Mouse (Mus musculus) right cerebral cortex, adult 18-20 months (tissue): ENCODE results near the gene Olfr459.
A peak's percentile ranks its signal among the peaks of the same experiment; 100 is the strongest.

ENCODE experiments used
- DNase-seq: peaks from one replicate; pipeline ENCODE4 v3.0.0; 2022; ENCODE audit warnings: mixed read lengths

Olfr459 gene

GRCm38 (mm10) chr6:41775077-41775476, at the start of gene Olfr459:
Gene Olfr459 (minus strand): TSS chr6:41775177.
- DNase-seq = no peak

GRCm38 (mm10) chr6:41824086-41824485, 49.1 kb upstream of the Olfr459 start:
- DNase-seq = no peak

- DNase-seq = peak; percentile 23
Observed at GRCm38 (mm10) chr6:41786700-41787099, 11.7 kb upstream of the Olfr459 start.

- DNase-seq = peak; percentile 83
Observed at GRCm38 (mm10) chr6:41775721-41776120, 744 bp upstream of the Olfr459 start.

GRCm38 (mm10) chr6:41769872-41770271, 5.1 kb downstream of the Olfr459 start:
- no peak for DNase-seq

GRCm38 (mm10) chr6:41764306-41764705, 10.7 kb downstream of the Olfr459 start:
- no peak for DNase-seq

GRCm38 (mm10) chr6:41762370-41762757, 12.6 kb downstream of the Olfr459 start:
- no peak for DNase-seq

- peak; percentile 70 for DNase-seq
Observed at GRCm38 (mm10) chr6:41761702-41762369, 13.1 kb downstream of the Olfr459 start.

- DNase-seq = no peak
Observed at GRCm38 (mm10) chr6:41759618-41760017, 15.4 kb downstream of the Olfr459 start.

- peak; percentile 23 for DNase-seq
Observed at GRCm38 (mm10) chr6:41758421-41758820, 16.6 kb downstream of the Olfr459 start.

- DNase-seq = no peak
Observed at GRCm38 (mm10) chr6:41757199-41757598, 17.8 kb downstream of the Olfr459 start.

- no peak for DNase-seq
Observed at GRCm38 (mm10) chr6:41754626-41755025, 20.4 kb downstream of the Olfr459 start.

- DNase-seq = no peak
Observed at GRCm38 (mm10) chr6:41744664-41745392, 30.1 kb downstream of the Olfr459 start.

GRCm38 (mm10) chr6:41741101-41741500, 33.9 kb downstream of the Olfr459 start:
- DNase-seq = no peak

- DNase-seq = no peak
Observed at GRCm38 (mm10) chr6:41734719-41735470, 40.1 kb downstream of the Olfr459 start.

GRCm38 (mm10) chr6:41727989-41728609, 46.9 kb downstream of the Olfr459 start:
- no peak for DNase-seq

- no peak for DNase-seq
Observed at GRCm38 (mm10) chr6:41721430-41721829, 53.5 kb downstream of the Olfr459 start.
